Mouse (Mus musculus) MEL (cell line): ENCODE measurements around the gene 1810010D01Rik. TPM values are rescaled to one million over a fixed set of nuclear protein-coding genes. Genes with fewer than 3 reads are reported as not detected.

Experiments used
- DNase-seq: peaks from one replicate; pipeline ENCODE4 v3.0.0; 2011; ENCODE audit warnings: low read depth, low spot score
- H3K27ac ChIP-seq: 2 replicates; pipeline ENCODE4 v1.5.1; 2012; ENCODE audit warnings: low read depth, mild to moderate bottlenecking, control low read depth, low read length, moderate library complexity; ENCODE audit not compliant: control insufficient read depth
- H3K27me3 ChIP-seq, 2 experiments: fragments of 150-350 bp in 1 of 2; sonication (generic) in 1 of 2; 2 replicates each; pipeline ENCODE4 v1.6.1; 2012; ENCODE audit warnings: low read length in 2 of 2, mild to moderate bottlenecking in 2 of 2, improper control_type of control experiment in 1 of 2, moderate library complexity in 1 of 2; ENCODE audit not compliant: insufficient read depth in 2 of 2, control insufficient read depth in 1 of 2
- H3K36me3 ChIP-seq, 2 experiments: 2 replicates each; pipeline ENCODE4 v1.6.1; 2012 to 2014; ENCODE audit warnings: low read length in 2 of 2, improper control_type of control experiment in 1 of 2, inconsistent platforms in 1 of 2, mild to moderate bottlenecking in 1 of 2; ENCODE audit not compliant: insufficient read depth in 2 of 2, control insufficient read depth in 1 of 2
- H3K4me1 ChIP-seq, 2 experiments: fragments of 150-350 bp in 1 of 2; sonication (generic) in 1 of 2; 2 replicates each; pipeline ENCODE4 v1.6.1; 2012; ENCODE audit warnings: low read length in 2 of 2, improper control_type of control experiment in 1 of 2, mild to moderate bottlenecking in 1 of 2; ENCODE audit not compliant: insufficient read depth in 2 of 2, control insufficient read depth in 1 of 2
- H3K4me3 ChIP-seq, 2 experiments: fragments of 150-350 bp in 1 of 2; sonication (generic) in 1 of 2; 2 replicates each; pipeline ENCODE4 v1.5.1; 2012; ENCODE audit warnings: low read depth in 2 of 2, low read length in 2 of 2, mild to moderate bottlenecking in 2 of 2, moderate library complexity in 2 of 2, control low read depth in 1 of 2, improper control_type of control experiment in 1 of 2; ENCODE audit not compliant: control insufficient read depth in 1 of 2, insufficient read depth in 1 of 2
- H3K79me2 ChIP-seq: 2 replicates; pipeline ENCODE4 v1.6.1; 2012; ENCODE audit warnings: mild to moderate bottlenecking, low read length, moderate library complexity; ENCODE audit not compliant: control insufficient read depth, poor library complexity, insufficient read depth
- H3K9ac ChIP-seq: 2 replicates; pipeline ENCODE4 v1.6.1; 2012; ENCODE audit warnings: low read depth, mild to moderate bottlenecking, control low read depth, low read length, moderate library complexity; ENCODE audit not compliant: control insufficient read depth, poor library complexity, severe bottlenecking
- H3K9me3 ChIP-seq: fragments of 150-350 bp; sonication (generic); replicated peaks from 2 replicates; pipeline ENCODE4 v1.6.1; 2012; ENCODE audit warnings: mild to moderate bottlenecking, low read length, improper control_type of control experiment, moderate library complexity; ENCODE audit not compliant: insufficient read depth
- CHD2 ChIP-seq: IDR thresholded peaks from 2 replicates; pipeline ENCODE4 v1.6.1; 2011; ENCODE audit warnings: low read length, improper control_type of control experiment
- CTCF ChIP-seq, 3 experiments: IDR thresholded peaks in 2 of 3; conservative IDR thresholded peaks in 1 of 3; 2 replicates each; pipeline ENCODE4 v1.5.1; 2011 to 2012; ENCODE audit warnings: low read length in 3 of 3, low read depth in 2 of 3, mild to moderate bottlenecking in 2 of 3, improper control_type of control experiment in 1 of 3, inconsistent platforms in 1 of 3, mixed read lengths in 1 of 3, moderate library complexity in 1 of 3; ENCODE audit not compliant: control insufficient read depth in 1 of 3, insufficient read depth in 1 of 3, poor library complexity in 1 of 3, severe bottlenecking in 1 of 3
- E2F4 ChIP-seq: IDR thresholded peaks from 2 replicates; pipeline ENCODE4 v1.6.1; 2011; ENCODE audit warnings: low read depth, low read length, improper control_type of control experiment, borderline replicate concordance
- EP300 ChIP-seq, 2 experiments: IDR thresholded peaks; 2 replicates each; pipeline ENCODE4 v1.6.1; 2011; ENCODE audit warnings: improper control_type of control experiment in 2 of 2, low read length in 2 of 2, low read depth in 1 of 2, mild to moderate bottlenecking in 1 of 2
- ETS1 ChIP-seq: IDR thresholded peaks from 2 replicates; pipeline ENCODE4 v1.6.1; 2012; ENCODE audit warnings: low read depth, mild to moderate bottlenecking, inconsistent platforms, low read length, improper control_type of control experiment, moderate library complexity
- HCFC1 ChIP-seq: IDR thresholded peaks from 2 replicates; pipeline ENCODE4 v1.6.1; 2012; ENCODE audit warnings: low read depth, mild to moderate bottlenecking, inconsistent platforms, low read length, improper control_type of control experiment, moderate library complexity
- KAT2A ChIP-seq: conservative IDR thresholded peaks from 2 replicates; pipeline ENCODE4 v1.6.1; 2012; ENCODE audit warnings: low read depth, low read length, improper control_type of control experiment, inconsistent platforms
- MAFK ChIP-seq: IDR thresholded peaks from 2 replicates; pipeline ENCODE4 v1.6.1; 2011; ENCODE audit warnings: low read depth, mild to moderate bottlenecking, low read length, improper control_type of control experiment, borderline replicate concordance
- MAX ChIP-seq: IDR thresholded peaks from 2 replicates; pipeline ENCODE4 v1.6.1; 2011; ENCODE audit warnings: low read length, improper control_type of control experiment
- MAZ ChIP-seq: IDR thresholded peaks from 2 replicates; pipeline ENCODE4 v1.6.1; 2012; ENCODE audit warnings: low read depth, mild to moderate bottlenecking, inconsistent platforms, low read length, improper control_type of control experiment
- MXI1 ChIP-seq: IDR thresholded peaks from 2 replicates; pipeline ENCODE4 v1.6.1; 2011; ENCODE audit warnings: mild to moderate bottlenecking, low read depth, low read length, improper control_type of control experiment
- MYC ChIP-seq: IDR thresholded peaks from 2 replicates; pipeline ENCODE4 v1.6.1; 2011; ENCODE audit warnings: low read depth, mild to moderate bottlenecking, low read length, improper control_type of control experiment, moderate library complexity
- NRF1 ChIP-seq: IDR thresholded peaks from 2 replicates; pipeline ENCODE4 v1.6.1; 2014; ENCODE audit warnings: low read depth, mild to moderate bottlenecking, inconsistent platforms, low read length, improper control_type of control experiment, moderate library complexity; ENCODE audit not compliant: poor library complexity, insufficient read depth, severe bottlenecking
- POLR2A ChIP-seq, 2 experiments: IDR thresholded peaks; 2 replicates each; pipeline ENCODE4 v1.6.1; 2011 to 2012; ENCODE audit warnings: low read length in 2 of 2, mild to moderate bottlenecking in 2 of 2, control low read depth in 1 of 2, improper control_type of control experiment in 1 of 2, low read depth in 1 of 2, moderate library complexity in 1 of 2; ENCODE audit not compliant: control insufficient read depth in 1 of 2, insufficient read depth in 1 of 2, poor library complexity in 1 of 2
- POLR2AphosphoS2 ChIP-seq: IDR thresholded peaks from 2 replicates; pipeline ENCODE4 v1.6.1; 2011; ENCODE audit warnings: low read length, improper control_type of control experiment
- RCOR1 ChIP-seq: IDR thresholded peaks from 2 replicates; pipeline ENCODE4 v1.6.1; 2012; ENCODE audit warnings: low read depth, mild to moderate bottlenecking, inconsistent platforms, low read length, improper control_type of control experiment
- TAL1 ChIP-seq: IDR thresholded peaks from 2 replicates; pipeline ENCODE4 v1.6.1; 2012; ENCODE audit warnings: mild to moderate bottlenecking, inconsistent platforms, low read length, moderate library complexity, mixed read lengths
- TCF12 ChIP-seq: IDR thresholded peaks from 2 replicates; pipeline ENCODE4 v1.6.1; 2014; ENCODE audit warnings: low read depth, mild to moderate bottlenecking, inconsistent platforms, low read length, improper control_type of control experiment, moderate library complexity
- UBTF ChIP-seq: IDR thresholded peaks from 2 replicates; pipeline ENCODE4 v1.6.1; 2012; ENCODE audit warnings: low read depth, mild to moderate bottlenecking, inconsistent platforms, low read length, improper control_type of control experiment, moderate library complexity, borderline replicate concordance; ENCODE audit not compliant: insufficient read depth
- ZC3H11A ChIP-seq: IDR thresholded peaks from 2 replicates; pipeline ENCODE4 v1.6.1; 2012; ENCODE audit warnings: low read depth, mild to moderate bottlenecking, inconsistent platforms, low read length, improper control_type of control experiment
- ZKSCAN1 ChIP-seq: IDR thresholded peaks from 2 replicates; pipeline ENCODE4 v1.6.1; 2012; ENCODE audit warnings: low read depth, mild to moderate bottlenecking, inconsistent platforms, low read length, improper control_type of control experiment, moderate library complexity
- polyA plus RNA-seq, 2 experiments: library from polyadenylated mRNA; stranded (reverse) in 1 of 2; unstranded in 1 of 2; fragments of >175 nt in 1 of 2; fragments of >200 nt in 1 of 2; gene quantifications; 2 replicates each; pipeline versions ENCODE4 v1.2.1 to v1.2.4; 2012; ENCODE audit warnings: low replicate concordance in 2 of 2, low read depth in 1 of 2; ENCODE audit not compliant: insufficient read length in 2 of 2, insufficient read depth in 1 of 2, missing spikeins in 1 of 2
- total RNA-seq: library from RNA; depleted of rRNA; stranded (reverse); fragments of 300-350 nt; gene quantifications from 2 replicates; pipeline ENCODE4 v1.2.3, GENCODE M21; 2012

1810010D01Rik gene
- total and polyA plus RNA-seq, 3 experiments, result not detected

GRCm38 (mm10) chr7:145221841-145222689 is 14.1 kb upstream of the 1810010D01Rik start:
- DNase-seq, result no peak

DNA sequence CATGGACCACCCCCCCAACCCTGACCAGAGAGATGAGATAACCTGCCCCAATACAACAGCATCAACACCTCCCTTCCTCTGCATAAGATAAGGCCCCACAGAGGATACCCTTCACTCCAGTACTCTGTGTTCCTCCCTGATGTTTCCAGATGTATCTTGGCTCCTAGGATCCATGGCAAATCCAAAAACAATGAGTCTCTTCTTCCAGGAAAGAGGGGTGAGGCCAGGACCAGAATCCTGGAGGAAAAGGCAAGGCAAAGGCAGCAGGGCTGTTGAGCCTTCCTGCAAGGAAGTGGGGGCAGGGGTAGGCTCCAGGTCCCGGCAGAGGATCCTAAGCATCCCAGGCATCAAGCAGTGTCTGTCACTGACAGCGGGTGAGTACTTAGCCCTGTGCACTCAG is 13.4 kb upstream of the 1810010D01Rik start:
- H3K27ac ChIP-seq, result no peak overlapping the region
- no peak for DNase-seq
- no peak overlapping the region for H3K4me3 ChIP-seq
- no peaks in the 10 kb centered on the region for H3K79me2 ChIP-seq
- no peaks in the 10 kb centered on the region for H3K9me3 ChIP-seq
- no peak for TF ChIP-seq RCOR1
- no peak for TF ChIP-seq UBTF
- TF ChIP-seq MAZ, result no peak
- TF ChIP-seq POLR2A (IDR thresholded peaks at IDR 0.05; ENCODE audit: control insufficient read depth in 1 of 2, insufficient read depth in 1 of 2, low read depth in 1 of 2, low read length in 2 of 2, poor library complexity in 1 of 2), result no peak
- TF ChIP-seq, all 39 proteins: peak for 0
- Histone ChIP-seq H3K27me3 (no peaks in the 10 kb centered on the region), H3K9ac (no peak overlapping the region), H3K4me1 (no peaks in the 10 kb centered on the region), H3K36me3 (no peaks in the 10 kb centered on the region)

More at GRCm38 (mm10) chr7:145221841-145222689, 14.1 kb upstream of the 1810010D01Rik start:
- no peaks in the 10 kb centered on the region for H3K79me2 ChIP-seq
- no peaks in the 10 kb centered on the region for H3K4me1 ChIP-seq
- no peaks in the 10 kb centered on the region for H3K9me3 ChIP-seq
- no peak overlapping the region for H3K4me3 ChIP-seq
- no peak for TF ChIP-seq HCFC1
- no peak for TF ChIP-seq EP300 (IDR thresholded peaks at IDR 0.05; ENCODE audit: low read depth in 1 of 2, low read length in 2 of 2)
- no peak for TF ChIP-seq RCOR1
- no peak for TF ChIP-seq POLR2AphosphoS2
- TF ChIP-seq MAZ, result no peak
- no peak for TF ChIP-seq E2F4
- no peak for TF ChIP-seq MYC
- no peak for TF ChIP-seq KAT2A
- TF ChIP-seq ZC3H11A, result no peak
- TF ChIP-seq MXI1, result no peak
- no peak for TF ChIP-seq MAFK
- TF ChIP-seq CHD2, result no peak
- TF ChIP-seq TCF12, result no peak
- TF ChIP-seq ETS1, result no peak
- no peak for TF ChIP-seq CTCF (IDR thresholded peaks at IDR 0.05 in 2 of 3, conservative IDR thresholded peaks at IDR 0.05 in 1 of 3; ENCODE audit: control insufficient read depth in 1 of 3, insufficient read depth in 1 of 3, low read depth in 2 of 3, low read length in 3 of 3, poor library complexity in 1 of 3, severe bottlenecking in 1 of 3)
- no peak for TF ChIP-seq ZKSCAN1
- TF ChIP-seq MAX, result no peak
- TF ChIP-seq NRF1, result no peak
- TF ChIP-seq TAL1, result no peak
- TF ChIP-seq, all 39 proteins: peak for 0
- Histone ChIP-seq H3K36me3 (no peaks in the 10 kb centered on the region), H3K9ac (no peak overlapping the region), H3K27me3 (no peaks in the 10 kb centered on the region), H3K27ac (no peak overlapping the region)
